Mouse (Mus musculus): ENCODE data around the gene Msrb1.

- TF ChIP-seq EP300 (IDR thresholded peaks at IDR 0.05; ENCODE audit: low read depth) (no peak), CTCF (IDR thresholded peaks at IDR 0.05; ENCODE audit: low read depth) (no peak)
Measured at GRCm38 (mm10) chr17:24715556-24715955, 20.9 kb upstream of the Msrb1 start.
